Mouse (Mus musculus) cerebellum, adult (tissue): ENCODE results near the gene Supt20.
"Not testable (repeated sequence)": the region's sequence is repeated elsewhere in the genome, so short reads cannot be mapped to it uniquely, and the experiment has no call there.

ENCODE experiments used
- ATAC-seq: cut with Nextera tagmentation; 2 replicates; pipeline ENCODE4 v1.9.2; 2017; ENCODE audit warnings: mild to moderate bottlenecking, moderate library complexity, mixed read lengths; ENCODE audit not compliant: insufficient number of reproducible peaks, low FRiP score, low TSS enrichment

The Supt20 gene

GRCm38 (mm10) chr3:54699759-54700301 lies 7.2 kb downstream of the Supt20 start:
- ATAC-seq: no peak

GRCm38 (mm10) chr3:54704106-54704505 lies 11.5 kb downstream of the Supt20 start:
- ATAC-seq: not testable (repeated sequence)

- ATAC-seq: no peak
Observed at GRCm38 (mm10) chr3:54708972-54709371, 16.4 kb downstream of the Supt20 start.

GRCm38 (mm10) chr3:54714253-54714652 lies 21.6 kb downstream of the Supt20 start, which contains the start of gene Gm21958:
Gm21958 (minus strand) TSS chr3:54714353.
- no peak for ATAC-seq

GRCm38 (mm10) chr3:54715461-54715860 lies 22.9 kb downstream of the Supt20 start:
- ATAC-seq: no peak

- no peak for ATAC-seq
Observed at GRCm38 (mm10) chr3:54717348-54717747, 24.7 kb downstream of the Supt20 start.

- no peak for ATAC-seq
Observed at GRCm38 (mm10) chr3:54718947-54719346, 26.3 kb downstream of the Supt20 start.

- no peak for ATAC-seq
Observed at GRCm38 (mm10) chr3:54723741-54724500, 31.3 kb downstream of the Supt20 start.

- no peak for ATAC-seq
Observed at GRCm38 (mm10) chr3:54725344-54725743, 32.7 kb downstream of the Supt20 start.

GRCm38 (mm10) chr3:54727588-54727987 lies 35.0 kb downstream of the Supt20 start:
- ATAC-seq: no peak

- no peak for ATAC-seq
Observed at GRCm38 (mm10) chr3:54728100-54728499, 35.5 kb downstream of the Supt20 start.

GRCm38 (mm10) chr3:54731626-54732150 lies 39.1 kb downstream of the Supt20 start:
- ATAC-seq: no peak

GRCm38 (mm10) chr3:54732371-54732770 lies 39.8 kb downstream of the Supt20 start:
- no peak for ATAC-seq

GRCm38 (mm10) chr3:54734411-54735246 lies 42.0 kb downstream of the Supt20 start:
- peak; percentile 89 for ATAC-seq

GRCm38 (mm10) chr3:54735247-54736046 lies 42.8 kb downstream of the Supt20 start, which contains the start of the genes Exosc8 and Alg5:
Exosc8 (minus strand) TSS chr3:54735393.
Alg5 (plus strand) TSS chr3:54735539.
- ATAC-seq: peak; percentile 88

GRCm38 (mm10) chr3:54736101-54736927 lies 43.7 kb downstream of the Supt20 start:
- ATAC-seq: no peak

- no peak for ATAC-seq
Observed at GRCm38 (mm10) chr3:54737317-54737716, 44.7 kb downstream of the Supt20 start.

- ATAC-seq: no peak
Observed at GRCm38 (mm10) chr3:54741965-54742364, 49.4 kb downstream of the Supt20 start.

GRCm38 (mm10) chr3:54745799-54746198 lies 53.2 kb downstream of the Supt20 start:
- 0 out of 2 replicates have a peak, but pooled peaks have one; percentile 9 for ATAC-seq
